Mouse (Mus musculus) liver, postnatal 0 days (tissue): ENCODE data around the gene Gm20708. TPM values are rescaled to one million over a fixed set of nuclear protein-coding genes. Genes with fewer than 3 reads are reported as not detected.
"Not testable (repeated sequence)": the region's sequence is repeated elsewhere in the genome, so short reads cannot be mapped to it uniquely, and the experiment has no call there.

Experiments
- ATAC-seq: fragments of 200-750 bp; cut with Nextera tagmentation; 2 replicates; pipeline ENCODE4 v1.8.0; 2017; ENCODE audit warnings: mild to moderate bottlenecking, moderate library complexity
- DNase-seq: peaks from one replicate; pipeline ENCODE4 v3.0.0-alpha.2; 2016
- H3K27ac ChIP-seq: fragments of 300-500 bp; sonication (generic); 2 replicates; pipeline ENCODE4 v1.5.1; 2014; ENCODE audit warnings: antibody characterized with exemption, moderate library complexity, mild to moderate bottlenecking, low read depth
- H3K27me3 ChIP-seq: fragments of 300-500 bp; sonication (generic); 2 replicates; pipeline ENCODE4 v1.6.1; 2014; ENCODE audit warnings: low read length, control low read depth, mixed read lengths; ENCODE audit not compliant: insufficient read depth
- H3K36me3 ChIP-seq: fragments of 300-500 bp; sonication (generic); replicated peaks from 2 replicates; pipeline ENCODE4 v1.6.1; 2014; ENCODE audit warnings: mild to moderate bottlenecking, control low read depth, low read length, moderate library complexity, mixed read lengths; ENCODE audit not compliant: insufficient read depth
- H3K4me1 ChIP-seq: fragments of 300-500 bp; sonication (generic); 2 replicates; pipeline ENCODE4 v1.6.1; 2014; ENCODE audit warnings: antibody characterized with exemption, mild to moderate bottlenecking, control low read depth; ENCODE audit not compliant: insufficient read depth
- H3K4me2 ChIP-seq: fragments of 300-500 bp; sonication (generic); 2 replicates; pipeline ENCODE4 v1.6.1; 2014; ENCODE audit warnings: low read depth, mild to moderate bottlenecking, low read length, moderate library complexity, mixed read lengths
- H3K4me3 ChIP-seq: fragments of 300-500 bp; sonication (generic); 2 replicates; pipeline ENCODE4 v1.5.1; 2014; ENCODE audit warnings: low read depth, low read length
- H3K9ac ChIP-seq: fragments of 300-500 bp; sonication (generic); replicated peaks from 2 replicates; pipeline ENCODE4 v1.6.1; 2014; ENCODE audit warnings: mild to moderate bottlenecking, moderate library complexity
- H3K9me3 ChIP-seq: fragments of 300-500 bp; sonication (generic); 2 replicates; pipeline ENCODE4 v1.6.1; 2016; ENCODE audit warnings: mild to moderate bottlenecking, control low read depth, low read length, mixed read lengths
- CTCF ChIP-seq: sonication (generic); IDR thresholded peaks from 2 replicates; pipeline ENCODE4 v1.5.1; 2016; ENCODE audit warnings: antibody characterized with exemption, low read depth
- EP300 ChIP-seq: IDR thresholded peaks from 2 replicates; pipeline ENCODE4 v1.6.1; 2016; ENCODE audit warnings: antibody characterized with exemption, low read depth, mild to moderate bottlenecking
- WGBS: fragments of 180-500 bp; shearing (Covaris S2); extraction: QIAGEN DNeasy Blood & Tissue Kit; methylation state at CpG from one replicate; pipeline ENCODE4 v1.1.7; 2014; ENCODE audit not compliant: insufficient replicate concordance; 5-methylcytosine and 5-hydroxymethylcytosine counted together
- polyA plus RNA-seq: library from polyadenylated mRNA; unstranded; fragments of >200 nt; fragmentation: Nextera tagmentation; extraction: Ambion mirVana; gene quantifications from 2 replicates; pipeline ENCODE4 v1.2.1, GENCODE M21; 2015

The Gm20708 gene
- polyA plus RNA-seq, 1 experiment from 2014 or later: 0.48 TPM

- H3K4me1 ChIP-seq: peaks cover 11% of the 10 kb centered on the region
- DNase-seq: peak; percentile 78
- peaks cover 29% of the 10 kb centered on the region for H3K36me3 ChIP-seq
- H3K27ac ChIP-seq: peak overlapping the region; percentile 97
- no peak for ATAC-seq
- WGBS: 49% methylated on average over 10 of the region's 10 CpGs
- no peak for TF ChIP-seq CTCF
- TF ChIP-seq EP300: no peak
- no peaks in the 10 kb centered on the region for H3K27me3 ChIP-seq
- peak overlapping the region; percentile 89 for H3K9ac ChIP-seq
- H3K4me3 ChIP-seq: peak overlapping the region; percentile 82
- no peaks in the 10 kb centered on the region for H3K9me3 ChIP-seq
- H3K4me2 ChIP-seq: peak overlapping the region; percentile 97
Measured at GRCm38 (mm10) chr11:117783683-117784309, 25.7 kb upstream of the Gm20708 start.

DNA sequence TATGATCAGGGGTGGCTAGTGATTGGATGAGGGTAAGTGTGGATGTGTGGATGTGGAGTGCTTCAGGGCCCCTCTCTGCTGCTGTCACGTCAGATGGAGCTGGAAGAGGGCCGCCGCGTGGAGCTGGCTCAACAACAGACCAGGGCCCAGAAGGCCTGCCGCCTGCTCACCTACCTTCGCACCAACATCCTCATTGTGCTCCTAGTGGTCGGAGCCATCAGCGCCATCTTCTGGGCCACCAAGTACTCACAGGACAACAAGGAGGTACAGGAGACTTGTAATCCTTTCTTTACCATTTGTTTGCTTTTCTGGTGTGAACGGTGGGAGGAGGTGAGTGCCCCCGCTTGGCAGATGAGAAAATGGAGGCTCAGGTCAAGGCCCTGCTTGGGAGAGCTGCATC lies 23.2 kb upstream of the Gm20708 start:
- WGBS: 10% methylated on average over 10 of the region's 10 CpGs
- peak; percentile 78 for DNase-seq
- Histone ChIP-seq H3K27me3 (no peaks in the 10 kb centered on the region), H3K27ac (no peak overlapping the region), H3K4me1 (peaks cover 18% of the 10 kb centered on the region), H3K9ac (peak overlapping the region; percentile 26; the same call in 1 of the 2 replicates), H3K9me3 (no peaks in the 10 kb centered on the region), H3K4me2 (no peak overlapping the region), H3K36me3 (peaks cover 32% of the 10 kb centered on the region), H3K4me3 (no peak overlapping the region)
- no peak for ATAC-seq
- TF ChIP-seq EP300: no peak
- peak; percentile 89 for TF ChIP-seq CTCF

- not testable (repeated sequence) for H3K27me3 ChIP-seq, H3K27ac ChIP-seq, H3K4me3 ChIP-seq, H3K9ac ChIP-seq, H3K9me3 ChIP-seq, ATAC-seq, H3K4me2 ChIP-seq, DNase-seq
- Histone ChIP-seq H3K36me3 (peaks cover 35% of the 10 kb centered on the region), H3K4me1 (peaks cover 32% of the 10 kb centered on the region)
- 85% methylated on average over 7 of the region's 7 CpGs for WGBS
Measured at GRCm38 (mm10) chr11:117788481-117788880, 21.0 kb upstream of the Gm20708 start.

DNA sequence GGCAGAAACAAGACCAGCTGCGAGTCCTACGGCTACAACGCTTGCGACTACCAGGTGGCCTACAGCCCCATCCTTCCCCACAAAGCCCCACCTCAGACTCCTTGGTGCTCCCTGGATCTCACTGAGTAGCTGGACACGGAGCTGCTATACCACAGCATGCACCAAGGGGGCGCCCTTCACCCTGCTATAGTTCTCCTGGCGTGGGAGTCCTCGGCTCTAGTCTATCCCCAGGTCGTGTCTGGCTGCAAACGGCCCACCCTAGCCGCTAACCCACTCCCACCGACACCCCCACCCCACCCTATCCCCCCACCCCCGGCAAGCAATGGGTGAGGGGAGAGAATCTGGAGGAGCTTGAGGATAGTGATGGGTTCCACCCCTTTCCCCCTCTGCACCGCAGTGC lies 19.2 kb upstream of the Gm20708 start:
- Histone ChIP-seq H3K36me3 (peaks cover 21% of the 10 kb centered on the region), H3K4me2 (peak overlapping the region; percentile 69), H3K4me1 (peaks cover 26% of the 10 kb centered on the region), H3K4me3 (peak overlapping the region; percentile 21; the same call in 1 of the 2 replicates), H3K9ac (0 out of 2 replicates have a peak overlapping the region, but pooled peaks have one; percentile 22), H3K9me3 (no peaks in the 10 kb centered on the region), H3K27ac (no peak overlapping the region), H3K27me3 (no peaks in the 10 kb centered on the region)
- ATAC-seq: peak; percentile 71
- 7% methylated on average over 14 of the region's 14 CpGs for WGBS
- DNase-seq: peak; percentile 88
- TF ChIP-seq EP300 (no peak), CTCF (peak; percentile 93)

GRCm38 (mm10) chr11:117790703-117791440 lies 18.6 kb upstream of the Gm20708 start:
- ATAC-seq (peak; percentile 70), DNase-seq (peak; percentile 65)
- H3K27me3 ChIP-seq: no peaks in the 10 kb centered on the region
- WGBS: 40% methylated on average over 23 of the region's 23 CpGs
- peak overlapping the region; percentile 21; the same call in 1 of the 2 replicates for H3K4me3 ChIP-seq
- H3K27ac ChIP-seq: peak overlapping the region; percentile 56
- 0 out of 2 replicates have a peak overlapping the region, but pooled peaks have one; percentile 22 for H3K9ac ChIP-seq
- peaks cover 28% of the 10 kb centered on the region for H3K4me1 ChIP-seq
- H3K36me3 ChIP-seq: peaks cover 17% of the 10 kb centered on the region
- H3K4me2 ChIP-seq: peak overlapping the region; percentile 69
- no peaks in the 10 kb centered on the region for H3K9me3 ChIP-seq
- TF ChIP-seq CTCF (peak; percentile 72), EP300 (no peak)

DNA sequence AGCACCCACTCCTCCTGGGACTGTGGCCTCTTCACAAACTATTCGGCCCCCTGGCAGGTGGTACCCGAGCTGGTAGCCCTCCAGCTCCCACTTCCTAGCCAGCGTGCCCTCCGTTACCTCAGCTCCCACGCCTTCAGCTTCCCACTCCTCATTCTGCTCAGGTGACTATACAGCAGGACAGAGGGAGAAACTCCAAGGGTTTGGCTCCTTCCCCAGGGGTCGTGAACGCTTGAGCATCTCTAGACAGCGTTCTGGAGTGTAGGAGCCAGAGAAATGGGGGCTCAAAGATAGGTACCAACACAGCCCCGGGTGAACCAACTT lies 18.1 kb upstream of the Gm20708 start:
- Histone ChIP-seq H3K9me3 (no peaks in the 10 kb centered on the region), H3K4me3 (no peak overlapping the region), H3K27me3 (no peaks in the 10 kb centered on the region), H3K4me1 (peaks cover 33% of the 10 kb centered on the region), H3K4me2 (no peak overlapping the region), H3K36me3 (peaks cover 17% of the 10 kb centered on the region), H3K9ac (no peak overlapping the region), H3K27ac (peak overlapping the region; percentile 56)
- ATAC-seq: no peak
- no peak for DNase-seq
- 81% methylated on average over 9 of the region's 9 CpGs for WGBS
- TF ChIP-seq CTCF: no peak
